Mouse (Mus musculus) intestine, embryonic 16.5 days (tissue): ENCODE data around the gene Mrtfb. TPM values are rescaled to one million over a fixed set of nuclear protein-coding genes. Genes with fewer than 3 reads are reported as not detected.
A peak's percentile ranks its signal among the peaks of the same experiment; 100 is the strongest.

ENCODE experiments used
- ATAC-seq: fragments of 200-750 bp; cut with Nextera tagmentation; 2 replicates; pipeline ENCODE4 v1.8.0; 2017; ENCODE audit warnings: moderate TSS enrichment, moderate library complexity
- H3K27ac ChIP-seq: fragments of 300-500 bp; sonication (generic); 2 replicates; pipeline ENCODE4 v1.5.1; 2014; ENCODE audit warnings: mild to moderate bottlenecking, low read length
- H3K27me3 ChIP-seq: fragments of 300-500 bp; sonication (generic); replicated peaks from 2 replicates; pipeline ENCODE4 v1.6.1; 2014; ENCODE audit warnings: low read length, control low read depth, mixed read lengths; ENCODE audit not compliant: control insufficient read depth, insufficient read depth
- H3K36me3 ChIP-seq: fragments of 300-500 bp; sonication (generic); 2 replicates; pipeline ENCODE4 v1.6.1; 2014; ENCODE audit warnings: low read length, control low read depth; ENCODE audit not compliant: control insufficient read depth, insufficient read depth
- H3K4me1 ChIP-seq: fragments of 300-500 bp; sonication (generic); 2 replicates; pipeline ENCODE4 v1.6.1; 2014; ENCODE audit warnings: low read length, control low read depth, mixed read lengths; ENCODE audit not compliant: control insufficient read depth, insufficient read depth
- H3K4me2 ChIP-seq: fragments of 300-500 bp; sonication (generic); 2 replicates; pipeline ENCODE4 v1.6.1; 2014; ENCODE audit warnings: low read depth, low read length, control low read depth
- H3K4me3 ChIP-seq: fragments of 300-500 bp; sonication (generic); 2 replicates; pipeline ENCODE4 v1.5.1; 2014; ENCODE audit warnings: mild to moderate bottlenecking, low read length
- H3K9ac ChIP-seq: fragments of 300-500 bp; sonication (generic); 2 replicates; pipeline ENCODE4 v1.6.1; 2014; ENCODE audit warnings: low read depth, low read length
- H3K9me3 ChIP-seq: fragments of 300-500 bp; sonication (generic); 2 replicates; pipeline ENCODE4 v1.6.1; 2016; ENCODE audit warnings: low read length, control low read depth; ENCODE audit not compliant: control insufficient read depth
- WGBS: fragments of 180-500 bp; shearing (Covaris S2); extraction: QIAGEN DNeasy Blood & Tissue Kit; methylation state at CpG from one replicate; pipeline ENCODE4 v1.1.7; 2014; 5-methylcytosine and 5-hydroxymethylcytosine counted together
- polyA plus RNA-seq: library from polyadenylated mRNA; unstranded; fragments of >200 nt; fragmentation: Nextera tagmentation; extraction: Ambion mirVana; gene quantifications from 2 replicates; pipeline ENCODE4 v1.2.1, GENCODE M21; 2015

Gene Mrtfb
- polyA plus RNA-seq, 1 experiment from 2014 or later, result 15.2 TPM

GRCm38 (mm10) chr16:13429921-13430606 lies 173.8 kb downstream of the Mrtfb start:
- 80% methylated on average over 7 of the region's 7 CpGs for WGBS
- Histone ChIP-seq H3K4me3 (no peak overlapping the region), H3K36me3 (no peaks in the 10 kb centered on the region), H3K9me3 (no peaks in the 10 kb centered on the region), H3K27me3 (no peaks in the 10 kb centered on the region), H3K9ac (no peak overlapping the region), H3K4me2 (no peak overlapping the region), H3K27ac (no peak overlapping the region), H3K4me1 (no peaks in the 10 kb centered on the region)
- no peak for ATAC-seq

DNA sequence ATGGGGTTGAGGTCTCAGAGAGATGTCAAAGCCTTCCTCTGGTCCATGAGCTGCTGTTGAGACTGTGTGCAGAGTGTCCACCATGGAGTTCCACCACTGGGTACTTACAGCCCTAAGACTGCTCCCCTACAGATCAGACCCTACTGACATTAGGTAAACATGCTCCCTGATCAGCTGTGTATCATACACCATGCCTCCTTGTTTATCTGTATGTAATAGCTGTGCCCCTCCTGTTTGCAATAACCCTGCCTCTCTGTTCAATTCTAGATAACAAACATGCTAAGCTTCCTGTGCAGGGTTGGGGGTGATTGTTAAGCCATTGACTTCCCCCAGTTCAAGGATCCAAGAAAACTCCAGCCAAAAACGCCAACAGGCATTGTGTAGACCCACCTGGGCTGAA lies 174.7 kb downstream of the Mrtfb start:
- ATAC-seq, result no peak
- Histone ChIP-seq H3K36me3 (no peaks in the 10 kb centered on the region), H3K4me1 (no peaks in the 10 kb centered on the region), H3K9me3 (no peaks in the 10 kb centered on the region), H3K4me3 (no peak overlapping the region), H3K4me2 (no peak overlapping the region), H3K9ac (no peak overlapping the region), H3K27me3 (no peaks in the 10 kb centered on the region), H3K27ac (no peak overlapping the region)
- 52% methylated on average over 1 of the region's 1 CpGs for WGBS

DNA sequence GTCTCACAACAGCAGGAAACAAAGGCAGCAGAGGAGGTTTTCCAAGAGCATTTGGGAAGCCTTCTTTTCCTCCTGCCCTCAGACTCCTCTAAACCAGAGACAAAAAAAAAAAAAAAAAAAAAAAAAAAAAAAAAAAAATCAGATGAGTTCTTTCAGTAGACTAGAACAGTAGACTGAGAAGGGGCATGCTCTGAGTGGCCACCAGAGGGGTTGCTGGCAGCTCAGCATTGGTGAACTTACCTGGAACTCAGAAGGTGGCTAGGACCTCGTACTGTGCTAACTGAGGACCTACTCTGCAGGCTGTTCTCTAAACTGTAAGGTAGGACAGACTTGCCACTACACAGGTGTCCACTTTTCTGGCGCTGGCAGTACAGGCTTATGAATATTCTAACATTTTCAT lies 179.3 kb downstream of the Mrtfb start:
- ATAC-seq, result no peak
- Histone ChIP-seq H3K4me1 (peaks cover 3% of the 10 kb centered on the region; the same call in 1 of the 2 replicates), H3K4me3 (no peak overlapping the region), H3K27me3 (no peaks in the 10 kb centered on the region), H3K4me2 (no peak overlapping the region), H3K9me3 (no peaks in the 10 kb centered on the region), H3K27ac (no peak overlapping the region), H3K9ac (no peak overlapping the region), H3K36me3 (no peaks in the 10 kb centered on the region)
- 92% methylated on average over 2 of the region's 2 CpGs for WGBS

DNA sequence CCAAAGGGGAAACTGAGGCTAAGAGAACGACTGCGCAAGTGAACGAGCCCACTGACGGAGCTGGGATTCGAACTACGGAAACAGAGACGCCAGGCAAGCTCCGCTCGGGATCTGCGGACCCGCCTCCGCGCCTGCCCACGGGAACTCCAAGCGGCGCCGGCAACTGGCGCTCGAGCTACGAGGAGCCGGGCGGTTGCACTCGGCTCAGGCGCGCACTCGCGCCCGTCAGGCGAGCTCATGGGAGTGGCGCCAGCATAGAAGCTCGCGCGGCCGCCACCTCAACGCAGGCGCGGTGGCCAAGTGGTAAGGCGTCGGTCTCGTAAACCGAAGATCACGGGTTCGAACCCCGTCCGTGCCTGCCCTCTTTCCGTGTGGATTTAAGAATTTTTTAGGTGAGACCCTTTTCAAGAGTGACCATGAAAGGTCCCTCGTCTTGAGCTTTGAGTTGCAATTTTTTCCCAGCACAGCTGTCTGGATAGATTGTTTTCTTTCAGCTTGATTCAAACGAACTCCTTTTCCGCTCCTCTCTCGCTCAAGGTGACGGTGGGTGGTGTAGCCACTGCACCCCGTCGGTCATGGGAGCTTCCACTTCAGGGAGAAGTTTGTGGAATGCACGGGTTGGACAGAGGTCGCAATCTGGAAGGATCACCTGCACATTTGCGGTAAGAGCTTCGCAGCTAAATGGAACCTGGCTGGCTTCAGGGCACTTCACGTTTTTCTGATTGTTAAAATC lies 180.9 kb downstream of the Mrtfb start:
- under 1% methylated on average over 58 of the region's 58 CpGs for WGBS
- H3K9me3 ChIP-seq, result no peaks in the 10 kb centered on the region
- peaks cover 3% of the 10 kb centered on the region; the same call in 1 of the 2 replicates for H3K4me1 ChIP-seq
- H3K9ac ChIP-seq, result peak overlapping the region; percentile 59
- peak overlapping the region; percentile 57 for H3K27ac ChIP-seq
- H3K4me3 ChIP-seq, result peak overlapping the region; percentile 58
- peak; percentile 95 for ATAC-seq
- H3K4me2 ChIP-seq, result peak overlapping the region; percentile 61
- H3K36me3 ChIP-seq, result no peaks in the 10 kb centered on the region
- no peaks in the 10 kb centered on the region for H3K27me3 ChIP-seq

- Histone ChIP-seq H3K27ac (peak overlapping the region; percentile 57), H3K4me2 (peak overlapping the region; percentile 61), H3K27me3 (no peaks in the 10 kb centered on the region), H3K36me3 (no peaks in the 10 kb centered on the region), H3K4me1 (peaks cover 3% of the 10 kb centered on the region; the same call in 1 of the 2 replicates), H3K9me3 (no peaks in the 10 kb centered on the region), H3K4me3 (peak overlapping the region; percentile 58), H3K9ac (peak overlapping the region; percentile 59)
- WGBS, result under 1% methylated on average over 24 of the region's 24 CpGs
- ATAC-seq, result peak; percentile 64
These were observed 181.6 kb downstream of the Mrtfb start for GRCm38 (mm10) chr16:13437770-13438372.

DNA sequence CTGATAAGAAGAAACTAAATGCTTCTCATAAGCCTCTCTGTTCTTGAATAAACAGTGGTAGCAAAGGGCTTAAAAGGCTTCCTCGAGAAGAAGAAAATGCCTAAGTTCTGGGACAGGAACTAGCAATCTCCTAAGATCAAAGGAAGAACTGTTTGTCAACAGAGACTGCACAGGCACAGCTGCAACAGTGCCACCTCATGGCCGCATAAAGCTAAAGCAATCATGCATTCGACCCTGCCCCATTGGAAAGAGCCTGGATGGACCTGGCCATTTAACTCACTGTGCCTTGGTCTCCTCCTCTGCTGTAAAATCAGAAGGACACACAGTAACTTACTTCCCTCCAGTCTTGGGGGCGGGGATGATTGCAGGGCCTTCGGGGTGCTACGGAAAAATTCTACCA lies 184.2 kb downstream of the Mrtfb start:
- no peak overlapping the region for H3K4me3 ChIP-seq
- no peaks in the 10 kb centered on the region for H3K27me3 ChIP-seq
- H3K36me3 ChIP-seq, result no peaks in the 10 kb centered on the region
- 44% methylated on average over 6 of the region's 6 CpGs for whole genome bisulfite sequencing
- no peak for ATAC-seq
- H3K9me3 ChIP-seq, result no peaks in the 10 kb centered on the region
- H3K4me2 ChIP-seq, result no peak overlapping the region
- no peak overlapping the region for H3K9ac ChIP-seq
- no peak overlapping the region for H3K27ac ChIP-seq
- H3K4me1 ChIP-seq, result peaks cover 3% of the 10 kb centered on the region; the same call in 1 of the 2 replicates

GRCm38 (mm10) chr16:13443764-13444163 lies 187.5 kb downstream of the Mrtfb start:
- Histone ChIP-seq H3K27me3 (no peaks in the 10 kb centered on the region), H3K4me2 (no peak overlapping the region), H3K4me1 (peaks cover 10% of the 10 kb centered on the region; the same call in 1 of the 2 replicates), H3K4me3 (no peak overlapping the region), H3K9ac (no peak overlapping the region), H3K9me3 (no peaks in the 10 kb centered on the region), H3K36me3 (no peaks in the 10 kb centered on the region), H3K27ac (no peak overlapping the region)
- 47% methylated on average over 1 of the region's 1 CpGs for WGBS
- no peak for ATAC-seq

- no peak overlapping the region for H3K27ac ChIP-seq
- no peak overlapping the region for H3K9ac ChIP-seq
- WGBS, result 71% methylated on average over 5 of the region's 5 CpGs
- H3K4me2 ChIP-seq, result no peak overlapping the region
- H3K36me3 ChIP-seq, result no peaks in the 10 kb centered on the region
- H3K4me1 ChIP-seq, result peaks cover 13% of the 10 kb centered on the region
- ATAC-seq, result no peak
- no peak overlapping the region for H3K4me3 ChIP-seq
- no peaks in the 10 kb centered on the region for H3K27me3 ChIP-seq
- no peaks in the 10 kb centered on the region for H3K9me3 ChIP-seq
These were observed 189.2 kb downstream of the Mrtfb start for GRCm38 (mm10) chr16:13445461-13445860.

GRCm38 (mm10) chr16:13446488-13446887 lies 190.2 kb downstream of the Mrtfb start:
- no peaks in the 10 kb centered on the region for H3K27me3 ChIP-seq
- H3K9ac ChIP-seq, result 0 out of 2 replicates have a peak overlapping the region, but pooled peaks have one; percentile 81
- H3K4me1 ChIP-seq, result peaks cover 13% of the 10 kb centered on the region
- H3K9me3 ChIP-seq, result no peaks in the 10 kb centered on the region
- no peak overlapping the region for H3K27ac ChIP-seq
- peak overlapping the region; percentile 98 for H3K4me2 ChIP-seq
- H3K4me3 ChIP-seq, result peak overlapping the region; percentile 86
- 26% methylated on average over 15 of the region's 15 CpGs for WGBS
- peak; percentile 14 for ATAC-seq
- no peaks in the 10 kb centered on the region for H3K36me3 ChIP-seq
